Mouse (Mus musculus): ENCODE measurements around the gene Tyw5. TPM values are rescaled to one million over a fixed set of nuclear protein-coding genes. Genes with fewer than 3 reads are reported as not detected.

Tyw5 gene
- polyA plus RNA-seq, 1 experiment from 2014 or later: 29.1 TPM

GRCm38 (mm10) chr1:57394051-57394450, 12.8 kb downstream of the Tyw5 start:
- WGBS: 63% methylated on average over 3 of the region's 3 CpGs
- Histone ChIP-seq H3K4me3 (ENCODE audit: low read depth, low read length) (no peak overlapping the region), H3K27ac (replicated peaks; ENCODE audit: low read depth, low read length) (no peak overlapping the region), H3K27me3 (ENCODE audit: control insufficient read depth, insufficient read depth, low read length) (no peaks in the 10 kb centered on the region), H3K4me1 (ENCODE audit: control insufficient read depth, insufficient read depth, low read length) (no peaks in the 10 kb centered on the region), H3K9me3 (replicated peaks; ENCODE audit: control insufficient read depth, low read length) (no peaks in the 10 kb centered on the region), H3K4me2 (ENCODE audit: low read depth, low read length) (no peak overlapping the region), H3K9ac (replicated peaks; ENCODE audit: low read length) (no peak overlapping the region), H3K36me3 (replicated peaks; ENCODE audit: control insufficient read depth, insufficient read depth, low read depth, low read length) (no peaks in the 10 kb centered on the region)
- no peak for ATAC-seq (replicated peaks; ENCODE audit: insufficient number of reproducible peaks, low FRiP score, low TSS enrichment, low read depth)
- DNase-seq (ENCODE audit: low spot score): peak; percentile 52

GRCm38 (mm10) chr1:57392417-57392816, 14.5 kb downstream of the Tyw5 start:
- 80% methylated on average over 4 of the region's 4 CpGs for WGBS
- no peak for ATAC-seq (replicated peaks; ENCODE audit: insufficient number of reproducible peaks, low FRiP score, low TSS enrichment, low read depth)
- no peaks in the 10 kb centered on the region for H3K36me3 ChIP-seq (replicated peaks; ENCODE audit: control insufficient read depth, insufficient read depth, low read depth, low read length)

GRCm38 (mm10) chr1:57390993-57391790, 15.7 kb downstream of the Tyw5 start:
- Histone ChIP-seq H3K36me3 (replicated peaks; ENCODE audit: control insufficient read depth, insufficient read depth, low read depth, low read length) (no peaks in the 10 kb centered on the region), H3K9ac (replicated peaks; ENCODE audit: low read length) (no peak overlapping the region), H3K9me3 (replicated peaks; ENCODE audit: control insufficient read depth, low read length) (no peaks in the 10 kb centered on the region), H3K27ac (replicated peaks; ENCODE audit: low read depth, low read length) (no peak overlapping the region), H3K27me3 (ENCODE audit: control insufficient read depth, insufficient read depth, low read length) (no peaks in the 10 kb centered on the region), H3K4me3 (ENCODE audit: low read depth, low read length) (no peak overlapping the region), H3K4me1 (ENCODE audit: control insufficient read depth, insufficient read depth, low read length) (no peaks in the 10 kb centered on the region), H3K4me2 (ENCODE audit: low read depth, low read length) (no peak overlapping the region)
- ATAC-seq (replicated peaks; ENCODE audit: insufficient number of reproducible peaks, low FRiP score, low TSS enrichment, low read depth) (no peak), DNase-seq (ENCODE audit: low spot score) (no peak)
- WGBS: 93% methylated on average over 4 of the region's 4 CpGs

More at GRCm38 (mm10) chr1:57392417-57392816, 14.5 kb downstream of the Tyw5 start:
- Histone ChIP-seq H3K27me3 (ENCODE audit: control insufficient read depth, insufficient read depth, low read length) (no peaks in the 10 kb centered on the region), H3K4me3 (ENCODE audit: low read depth, low read length) (no peak overlapping the region), H3K4me2 (ENCODE audit: low read depth, low read length) (no peak overlapping the region), H3K9ac (replicated peaks; ENCODE audit: low read length) (no peak overlapping the region), H3K27ac (replicated peaks; ENCODE audit: low read depth, low read length) (no peak overlapping the region), H3K4me1 (ENCODE audit: control insufficient read depth, insufficient read depth, low read length) (no peaks in the 10 kb centered on the region), H3K9me3 (replicated peaks; ENCODE audit: control insufficient read depth, low read length) (no peaks in the 10 kb centered on the region)
- DNase-seq (ENCODE audit: low spot score): no peak

GRCm38 (mm10) chr1:57388402-57389155, 18.3 kb downstream of the Tyw5 start:
- Histone ChIP-seq H3K36me3 (replicated peaks; ENCODE audit: control insufficient read depth, insufficient read depth, low read depth, low read length) (no peaks in the 10 kb centered on the region), H3K27ac (replicated peaks; ENCODE audit: low read depth, low read length) (no peak overlapping the region), H3K4me2 (ENCODE audit: low read depth, low read length) (no peak overlapping the region), H3K4me1 (ENCODE audit: control insufficient read depth, insufficient read depth, low read length) (no peaks in the 10 kb centered on the region), H3K27me3 (ENCODE audit: control insufficient read depth, insufficient read depth, low read length) (no peaks in the 10 kb centered on the region), H3K9me3 (replicated peaks; ENCODE audit: control insufficient read depth, low read length) (no peaks in the 10 kb centered on the region), H3K9ac (replicated peaks; ENCODE audit: low read length) (no peak overlapping the region), H3K4me3 (ENCODE audit: low read depth, low read length) (no peak overlapping the region)
- 92% methylated on average over 8 of the region's 8 CpGs for WGBS
- DNase-seq (ENCODE audit: low spot score) (no peak), ATAC-seq (replicated peaks; ENCODE audit: insufficient number of reproducible peaks, low FRiP score, low TSS enrichment, low read depth) (no peak)

- ATAC-seq (replicated peaks; ENCODE audit: insufficient number of reproducible peaks, low FRiP score, low TSS enrichment, low read depth) (no peak), DNase-seq (ENCODE audit: low spot score) (no peak)
- H3K4me1 ChIP-seq (ENCODE audit: control insufficient read depth, insufficient read depth, low read length): no peaks in the 10 kb centered on the region
Measured at GRCm38 (mm10) chr1:57387876-57388275, 19.0 kb downstream of the Tyw5 start.

GRCm38 (mm10) chr1:57386519-57386918, 20.4 kb downstream of the Tyw5 start:
- H3K4me2 ChIP-seq (ENCODE audit: low read depth, low read length): no peak overlapping the region
- no peaks in the 10 kb centered on the region for H3K4me1 ChIP-seq (ENCODE audit: control insufficient read depth, insufficient read depth, low read length)
- no peak for ATAC-seq (replicated peaks; ENCODE audit: insufficient number of reproducible peaks, low FRiP score, low TSS enrichment, low read depth)
- no peak overlapping the region for H3K9ac ChIP-seq (replicated peaks; ENCODE audit: low read length)
- no peak overlapping the region for H3K27ac ChIP-seq (replicated peaks; ENCODE audit: low read depth, low read length)
- H3K9me3 ChIP-seq (replicated peaks; ENCODE audit: control insufficient read depth, low read length): no peaks in the 10 kb centered on the region
- no peak for DNase-seq (ENCODE audit: low spot score)
- H3K27me3 ChIP-seq (ENCODE audit: control insufficient read depth, insufficient read depth, low read length): no peaks in the 10 kb centered on the region
- no peaks in the 10 kb centered on the region for H3K36me3 ChIP-seq (replicated peaks; ENCODE audit: control insufficient read depth, insufficient read depth, low read depth, low read length)
- no peak overlapping the region for H3K4me3 ChIP-seq (ENCODE audit: low read depth, low read length)

More at GRCm38 (mm10) chr1:57387876-57388275, 19.0 kb downstream of the Tyw5 start:
- no peaks in the 10 kb centered on the region for H3K36me3 ChIP-seq (replicated peaks; ENCODE audit: control insufficient read depth, insufficient read depth, low read depth, low read length)
- H3K9me3 ChIP-seq (replicated peaks; ENCODE audit: control insufficient read depth, low read length): no peaks in the 10 kb centered on the region
- H3K27me3 ChIP-seq (ENCODE audit: control insufficient read depth, insufficient read depth, low read length): no peaks in the 10 kb centered on the region
- no peak overlapping the region for H3K4me2 ChIP-seq (ENCODE audit: low read depth, low read length)
- no peak overlapping the region for H3K4me3 ChIP-seq (ENCODE audit: low read depth, low read length)
- no peak overlapping the region for H3K27ac ChIP-seq (replicated peaks; ENCODE audit: low read depth, low read length)
- H3K9ac ChIP-seq (replicated peaks; ENCODE audit: low read length): no peak overlapping the region
- 78% methylated on average over 2 of the region's 2 CpGs for WGBS

- ATAC-seq (replicated peaks; ENCODE audit: insufficient number of reproducible peaks, low FRiP score, low TSS enrichment, low read depth) (peak; percentile 96), DNase-seq (ENCODE audit: low spot score) (peak; percentile 94)
- peak within 1 kb of the TSS; percentile 79 for H3K4me3 ChIP-seq (ENCODE audit: low read depth, low read length)
- H3K4me1 ChIP-seq (ENCODE audit: control insufficient read depth, insufficient read depth, low read length): no peaks in the 10 kb centered on the region
- peak within 1 kb of the TSS; percentile 77 for H3K4me2 ChIP-seq (ENCODE audit: low read depth, low read length)
- H3K9ac ChIP-seq (replicated peaks; ENCODE audit: low read length): peak within 1 kb of the TSS; percentile 86
- H3K9me3 ChIP-seq (replicated peaks; ENCODE audit: control insufficient read depth, low read length): no peaks in the 10 kb centered on the region
- WGBS: under 1% methylated on average over 81 of the region's 81 CpGs
- H3K36me3 ChIP-seq (replicated peaks; ENCODE audit: control insufficient read depth, insufficient read depth, low read depth, low read length): no peaks in the 10 kb centered on the region
- no peaks in the 10 kb centered on the region for H3K27me3 ChIP-seq (ENCODE audit: control insufficient read depth, insufficient read depth, low read length)
- H3K27ac ChIP-seq (replicated peaks; ENCODE audit: low read depth, low read length): peak within 1 kb of the TSS; percentile 35; the same call in 1 of the 2 replicates
Measured at GRCm38 (mm10) chr1:57377376-57378341, 29.2 kb downstream of the Tyw5 start, which contains the start of gene 1700066M21Rik. 1700066M21Rik (plus strand) TSS chr1:57377620.
